Mouse (Mus musculus) Patski (cell line): Measurements from ENCODE around the gene Fxyd2. TPM values are rescaled to one million over a fixed set of nuclear protein-coding genes. Genes with fewer than 3 reads are reported as not detected.

Source experiments
- ATAC-seq: fragments of 100-300 bp; one replicate; pipeline ENCODE4 v1.8.0; 2021
- CTCF ChIA-PET: fragments of 350-600 bp; sonication (Branson Sonifier 250); formaldehyde crosslinking; loops from one replicate; lab custom pipeline; 2022; ENCODE audit warnings: inconsistent platforms; lab: Charles Lee
- POLR2A ChIA-PET: fragments of 350-600 bp; sonication (Branson Sonifier 250); formaldehyde crosslinking; loops from one replicate; lab custom pipeline; 2022; ENCODE audit warnings: antibody characterized with exemption, inconsistent platforms; lab: Charles Lee
- DNase-seq: peaks from one replicate; pipeline ENCODE4 v3.0.0-alpha.2; 2011; ENCODE audit warnings: low read depth, low spot score
- H3K27me3 ChIP-seq: fragments of 371-371 bp; one replicate; pipeline ENCODE4 v1.5.1; 2021
- CTCF ChIP-seq: fragments of 100-300 bp; IDR thresholded peaks from one replicate; pipeline ENCODE4 v1.5.1; 2021
- in situ Hi-C: fragments of 300-500 bp; cut with MboI; formaldehyde crosslinking; loops from 3 replicates; pipeline ENCODE4 v1.11.1; 2018; ENCODE audit warnings: low pct_unique_long_range_greater_than_20kb, mixed read lengths
- polyA plus RNA-seq: library from polyadenylated mRNA; unstranded; gene quantifications from one replicate; pipeline ENCODE4 v1.2.3, GENCODE M21; 2021

The Fxyd2 gene
- polyA plus RNA-seq, 1 experiment from 2014 or later: 121 TPM

GRCm38 (mm10) chr9:45389596-45389995, 9.9 kb upstream of the Fxyd2 start:
- DNase-seq: no peak
- ATAC-seq: no peak
- ChIA-PET POLR2A (no interaction called here), CTCF (interaction anchor here (1.0 to 1.4 kb wide), 2 partner anchors 12 to 90 kb away, joined by 3 to 5 read pairs; no protein-coding TSS in a partner anchor)
- H3K27me3 ChIP-seq: peaks cover 12% of the 10 kb centered on the region
- TF ChIP-seq CTCF: no peak
- in situ Hi-C loops: loop anchor here (5.0 kb wide), 1 partner anchor 167 kb away; no protein-coding TSS in a partner anchor

GRCm38 (mm10) chr9:45391299-45391698, 8.2 kb upstream of the Fxyd2 start:
- POLR2A ChIA-PET: no interaction called here
- in situ Hi-C loops: no loop called here

GRCm38 (mm10) chr9:45395218-45395617, 4.3 kb upstream of the Fxyd2 start:
- no peak for TF ChIP-seq CTCF
- ATAC-seq: no peak
- in situ Hi-C loops: no loop called here

More at GRCm38 (mm10) chr9:45391299-45391698, 8.2 kb upstream of the Fxyd2 start:
- no peak for ATAC-seq
- CTCF ChIA-PET: no interaction called here
- no peak for TF ChIP-seq CTCF
- peaks cover 12% of the 10 kb centered on the region for H3K27me3 ChIP-seq
- DNase-seq: no peak

GRCm38 (mm10) chr9:45395796-45396195, 3.7 kb upstream of the Fxyd2 start:
- TF ChIP-seq CTCF: no peak
- no peak for ATAC-seq
- DNase-seq: no peak
- in situ Hi-C loops: no loop called here
- CTCF ChIA-PET: no interaction called here
- POLR2A ChIA-PET: no interaction called here
- peaks cover 20% of the 10 kb centered on the region for H3K27me3 ChIP-seq

More at GRCm38 (mm10) chr9:45395218-45395617, 4.3 kb upstream of the Fxyd2 start:
- POLR2A ChIA-PET: no interaction called here
- CTCF ChIA-PET: interaction anchor here (1.6 kb wide), 1 partner anchor 17 kb away, joined by 4 read pairs; no protein-coding TSS in a partner anchor
- no peak for DNase-seq
- H3K27me3 ChIP-seq: peaks cover 20% of the 10 kb centered on the region

DNA sequence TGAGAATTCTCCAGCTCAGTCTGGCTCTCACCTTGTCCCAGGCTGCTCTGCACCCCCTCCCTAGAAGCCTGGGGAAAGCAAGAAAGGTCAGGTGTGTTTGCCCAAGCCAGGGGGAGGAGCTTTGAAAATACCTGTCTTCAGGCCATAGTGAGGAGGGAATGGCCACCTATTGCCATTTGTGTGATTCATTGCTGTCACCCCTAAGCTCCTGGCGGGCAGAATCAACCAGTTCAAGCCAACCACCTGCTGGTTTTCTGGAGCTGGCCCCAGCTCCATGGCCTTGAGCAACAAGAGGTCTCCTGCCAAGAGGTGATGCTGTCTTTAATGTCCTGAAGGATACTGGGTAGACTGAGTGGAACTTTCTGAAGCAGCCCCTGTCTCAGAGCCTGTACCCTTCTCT, 1.1 kb upstream of the Fxyd2 start:
- DNase-seq (no peak), ATAC-seq (no peak)
- in situ Hi-C loops: no loop called here
- no peak for TF ChIP-seq CTCF
- peaks cover 25% of the 10 kb centered on the region for H3K27me3 ChIP-seq
- POLR2A ChIA-PET: no interaction called here
- CTCF ChIA-PET: interaction anchor here (1.2 kb wide), 1 partner anchor 10 kb away, joined by 3 read pairs; no protein-coding TSS in a partner anchor

DNA sequence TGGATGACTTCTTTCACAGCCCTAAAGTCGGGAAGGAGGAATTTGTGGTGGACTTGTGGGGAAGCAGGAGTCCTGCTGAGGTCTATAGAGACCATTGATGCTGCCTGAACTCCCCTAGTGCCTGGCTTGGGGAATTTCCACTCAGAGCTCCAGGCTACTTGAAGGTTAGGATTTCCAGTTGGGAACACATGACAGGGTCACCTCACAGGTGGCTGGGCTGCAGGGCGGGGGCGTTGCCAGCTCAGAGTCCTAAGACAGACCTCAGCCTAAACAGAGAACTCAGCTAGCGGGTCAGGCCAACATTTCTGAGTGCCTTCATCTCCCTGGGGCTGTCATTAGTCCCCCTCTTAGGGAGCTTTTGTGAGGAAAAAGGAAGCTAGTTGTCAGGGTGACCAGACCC, 2.4 kb downstream of the Fxyd2 start:
- POLR2A ChIA-PET: no interaction called here
- DNase-seq: no peak
- H3K27me3 ChIP-seq: peaks cover 24% of the 10 kb centered on the region
- CTCF ChIA-PET: interaction anchor here (1.3 to 1.7 kb wide), 2 partner anchors 11 to 13 kb away, joined by 3 to 6 read pairs; no protein-coding TSS in a partner anchor
- in situ Hi-C loops: no loop called here
- no peak for TF ChIP-seq CTCF
- peak; percentile 33 for ATAC-seq

- ChIA-PET CTCF (interaction anchor here (0.9 kb wide), 1 partner anchor 10 kb away, joined by 3 read pairs; no protein-coding TSS in a partner anchor), POLR2A (no interaction called here)
- no peak for DNase-seq
- TF ChIP-seq CTCF: no peak
- ATAC-seq: no peak
- peaks cover 19% of the 10 kb centered on the region for H3K27me3 ChIP-seq
- in situ Hi-C loops: no loop called here
These were observed 3.5 kb downstream of the Fxyd2 start for GRCm38 (mm10) chr9:45402957-45403356.

DNA sequence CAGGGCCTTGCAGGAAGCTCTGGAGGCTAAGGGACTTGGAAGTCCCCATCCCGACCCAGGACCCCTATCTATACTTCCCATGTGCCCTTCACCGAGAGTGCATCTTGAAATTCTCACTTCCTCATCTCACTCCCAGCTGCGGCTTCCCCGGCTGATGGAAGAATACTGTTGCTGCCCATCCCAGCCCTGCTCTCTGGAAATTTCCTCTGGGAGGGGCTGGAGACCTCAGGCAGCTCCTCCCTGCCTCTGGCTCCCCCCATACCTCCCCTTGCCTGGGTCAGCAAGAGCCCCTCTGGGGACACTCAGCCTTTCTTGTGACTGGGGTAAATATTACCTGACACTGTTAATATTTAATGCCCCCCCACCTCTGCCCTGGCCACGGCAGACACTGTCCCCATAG, 6.2 kb downstream of the Fxyd2 start:
- CTCF ChIA-PET: no interaction called here
- in situ Hi-C loops: no loop called here
- H3K27me3 ChIP-seq: peaks cover 16% of the 10 kb centered on the region
- TF ChIP-seq CTCF: no peak
- POLR2A ChIA-PET: no interaction called here
- no peak for ATAC-seq
- no peak for DNase-seq

DNA sequence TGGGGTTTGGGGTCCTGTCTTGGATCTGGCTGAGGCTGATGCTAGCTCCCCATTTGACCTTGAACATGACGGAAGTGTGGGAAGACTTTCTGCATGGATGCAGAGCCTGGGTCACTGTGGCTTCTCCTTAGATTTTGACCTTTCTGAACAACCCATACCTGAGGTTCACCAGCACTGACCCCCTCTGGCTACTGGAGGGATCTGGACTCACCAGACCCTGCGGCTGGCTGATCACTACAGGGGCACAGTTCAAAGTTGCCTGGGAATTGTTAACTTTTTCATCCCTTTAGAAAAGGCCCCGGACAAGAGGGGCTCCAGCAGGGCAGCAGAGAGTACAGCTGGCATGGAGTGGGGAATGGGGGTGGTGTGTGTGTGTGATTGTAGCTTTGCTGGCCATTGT, 7.3 kb downstream of the Fxyd2 start:
- ATAC-seq: no peak
- DNase-seq: no peak
- peaks cover 16% of the 10 kb centered on the region for H3K27me3 ChIP-seq
- ChIA-PET POLR2A (no interaction called here), CTCF (no interaction called here)
- in situ Hi-C loops: no loop called here
- no peak for TF ChIP-seq CTCF

DNA sequence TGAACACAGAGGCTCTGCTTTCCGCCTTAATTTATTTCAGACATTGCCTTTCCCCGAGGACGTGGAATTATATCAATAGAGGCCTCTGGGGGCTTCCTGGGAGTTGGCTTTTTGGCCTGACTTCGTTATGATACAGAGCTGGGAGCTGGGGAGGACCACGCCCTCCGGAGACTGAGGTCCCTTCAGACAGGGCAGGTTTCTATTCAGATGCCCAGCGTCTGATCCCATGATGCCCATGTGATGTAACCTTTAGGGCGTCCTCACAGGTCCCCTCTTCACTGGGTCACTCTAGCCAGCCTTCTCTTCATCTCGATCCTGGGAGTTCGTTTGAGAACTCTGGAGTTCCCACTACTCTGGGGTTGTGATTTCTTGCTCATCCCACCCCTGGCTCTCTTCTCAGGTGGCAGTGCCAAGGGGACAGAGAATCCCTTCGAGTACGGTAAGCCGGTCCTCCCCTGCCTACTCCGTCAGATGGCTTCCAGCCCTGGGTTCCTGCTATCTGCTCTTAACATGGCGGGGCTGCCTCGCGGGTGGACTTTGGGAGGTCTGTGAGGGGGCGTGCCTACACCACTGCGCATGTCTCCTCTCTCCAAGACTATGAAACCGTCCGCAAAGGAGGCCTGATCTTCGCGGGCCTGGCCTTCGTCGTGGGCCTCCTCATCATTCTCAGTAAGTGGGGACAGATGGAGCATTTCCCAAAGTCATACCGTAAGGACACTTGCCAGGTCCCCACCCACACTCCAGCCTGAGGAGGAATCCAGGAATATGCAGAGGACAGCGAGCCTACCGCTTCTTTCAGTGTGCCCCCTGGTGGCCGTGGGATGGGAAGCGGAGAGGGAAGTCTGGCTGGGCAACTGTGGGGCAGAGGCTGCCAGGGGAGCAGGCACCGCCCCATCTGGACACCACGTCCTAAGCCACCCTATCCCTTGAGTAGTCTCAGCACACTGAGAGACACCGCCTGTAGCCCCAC, 8.5 kb downstream of the Fxyd2 start:
- peaks cover 14% of the 10 kb centered on the region for H3K27me3 ChIP-seq
- in situ Hi-C loops: no loop called here
- ATAC-seq (no peak), DNase-seq (no peak)
- POLR2A ChIA-PET: no interaction called here
- CTCF ChIA-PET: no interaction called here
- no peak for TF ChIP-seq CTCF

GRCm38 (mm10) chr9:45410193-45410592, 10.7 kb downstream of the Fxyd2 start:
- no peak for TF ChIP-seq CTCF

More at GRCm38 (mm10) chr9:45410193-45410592, 10.7 kb downstream of the Fxyd2 start:
- in situ Hi-C loops: loop anchor here (10.0 kb wide), 1 partner anchor 175 kb away; no protein-coding TSS in a partner anchor
- ChIA-PET CTCF (no interaction called here), POLR2A (no interaction called here)
- no peaks in the 10 kb centered on the region for H3K27me3 ChIP-seq
- ATAC-seq (no peak), DNase-seq (no peak)
